Mouse (Mus musculus) heart, postnatal 0 days (tissue): Measurements from ENCODE around the gene Lrrc63. TPM values are rescaled to one million over a fixed set of nuclear protein-coding genes. Genes with fewer than 3 reads are reported as not detected.

Source experiments
- ATAC-seq: fragments of 200-750 bp; cut with Nextera tagmentation; 2 replicates; pipeline ENCODE4 v1.8.0; 2017; ENCODE audit warnings: low read depth, moderate number of reproducible peaks, moderate library complexity; ENCODE audit not compliant: insufficient read depth
- DNase-seq: peaks from one replicate; pipeline ENCODE4 v3.0.0-alpha.2; 2016; ENCODE audit warnings: low spot score
- H3K27ac ChIP-seq: fragments of 300-500 bp; sonication (generic); 2 replicates; pipeline ENCODE4 v1.5.1; 2014; ENCODE audit warnings: low read depth, mild to moderate bottlenecking
- H3K27me3 ChIP-seq: fragments of 300-500 bp; sonication (generic); 2 replicates; pipeline ENCODE4 v1.6.1; 2014; ENCODE audit warnings: low read length, mixed read lengths; ENCODE audit not compliant: control insufficient read depth, insufficient read depth
- H3K36me3 ChIP-seq: fragments of 300-500 bp; sonication (generic); replicated peaks from 2 replicates; pipeline ENCODE4 v1.6.1; 2014; ENCODE audit warnings: low read length, mixed read lengths; ENCODE audit not compliant: control insufficient read depth, insufficient read depth
- H3K4me1 ChIP-seq: fragments of 300-500 bp; sonication (generic); 2 replicates; pipeline ENCODE4 v1.6.1; 2014; ENCODE audit warnings: antibody characterized with exemption; ENCODE audit not compliant: control insufficient read depth, insufficient read depth
- H3K4me2 ChIP-seq: fragments of 300-500 bp; sonication (generic); 2 replicates; pipeline ENCODE4 v1.6.1; 2014; ENCODE audit warnings: low read depth, mild to moderate bottlenecking, low read length, moderate library complexity
- H3K4me3 ChIP-seq: fragments of 300-500 bp; sonication (generic); 2 replicates; pipeline ENCODE4 v1.5.1; 2014; ENCODE audit warnings: low read depth, low read length
- H3K9ac ChIP-seq: fragments of 300-500 bp; sonication (generic); replicated peaks from 2 replicates; pipeline ENCODE4 v1.6.1; 2014; ENCODE audit warnings: low read depth, low read length, mixed read lengths
- H3K9me3 ChIP-seq: fragments of 300-500 bp; sonication (generic); replicated peaks from 2 replicates; pipeline ENCODE4 v1.6.1; 2016; ENCODE audit warnings: low read length; ENCODE audit not compliant: control insufficient read depth
- CTCF ChIP-seq: IDR thresholded peaks from 2 replicates; pipeline ENCODE4 v1.5.1; 2016; ENCODE audit warnings: antibody characterized with exemption, control low read depth, low read depth
- EP300 ChIP-seq: IDR thresholded peaks from 2 replicates; pipeline ENCODE4 v1.6.1; 2016; ENCODE audit warnings: antibody characterized with exemption, low read depth
- WGBS: fragments of 180-500 bp; shearing (Covaris S2); extraction: QIAGEN DNeasy Blood & Tissue Kit; methylation state at CpG from one replicate; pipeline ENCODE4 v1.1.7; 2014; 5-methylcytosine and 5-hydroxymethylcytosine counted together
- polyA plus RNA-seq: library from polyadenylated mRNA; unstranded; fragments of >200 nt; fragmentation: Nextera tagmentation; extraction: Ambion mirVana; gene quantifications from 2 replicates; pipeline ENCODE4 v1.2.1, GENCODE M21; 2015
- total RNA-seq: library from RNA; depleted of rRNA; stranded (reverse); fragments of >200 nt; gene quantifications from 2 replicates; pipeline ENCODE4 v1.2.3, GENCODE M21; 2014; ENCODE audit warnings: low replicate concordance; rRNA removed

The Lrrc63 gene
- total RNA-seq (not detected in 2 replicates), polyA plus RNA-seq (not detected in 2 replicates)

GRCm38 (mm10) chr14:75130501-75131318 is at the start of gene Lrrc63, which contains the start of gene Lcp1:
Gene Lrrc63, minus strand, starts transcription at chr14:75130881.
Gene Lcp1, plus strand, starts transcription at chr14:75131101.
- TF ChIP-seq EP300 (no peak), CTCF (no peak)
- H3K36me3 ChIP-seq: no peaks in the 10 kb centered on the region
- H3K27ac ChIP-seq: peak within 1 kb of the TSS; percentile 43
- no peaks in the 10 kb centered on the region for H3K4me1 ChIP-seq
- peak; percentile 93 for ATAC-seq
- H3K4me2 ChIP-seq: peak within 1 kb of the TSS; percentile 95
- peak within 1 kb of the TSS; percentile 48; the same call in 1 of the 2 replicates for H3K9ac ChIP-seq
- H3K27me3 ChIP-seq: no peaks in the 10 kb centered on the region
- H3K4me3 ChIP-seq: peak within 1 kb of the TSS; percentile 57
- no peaks in the 10 kb centered on the region for H3K9me3 ChIP-seq
- DNase-seq: peak; percentile 65
- WGBS: under 1% methylated on average over 37 of the region's 42 CpGs

GRCm38 (mm10) chr14:75179255-75179963 is 48.7 kb upstream of the Lrrc63 start:
- no peak for DNase-seq
- peak overlapping the region; percentile 68; the same call in 1 of the 2 replicates for H3K27ac ChIP-seq

GRCm38 (mm10) chr14:75178801-75179211 is 48.1 kb upstream of the Lrrc63 start:
- ATAC-seq (no peak), DNase-seq (no peak)
- H3K27me3 ChIP-seq: no peaks in the 10 kb centered on the region
- H3K4me1 ChIP-seq: peaks cover 6% of the 10 kb centered on the region; the same call in 1 of the 2 replicates
- H3K27ac ChIP-seq: peak overlapping the region; percentile 68; the same call in 1 of the 2 replicates
- no peak overlapping the region; the same call in 1 of the 2 replicates for H3K9ac ChIP-seq
- TF ChIP-seq EP300 (no peak), CTCF (no peak)
- no peaks in the 10 kb centered on the region for H3K36me3 ChIP-seq
- no peaks in the 10 kb centered on the region for H3K9me3 ChIP-seq
- WGBS: 56% methylated on average over 10 of the region's 10 CpGs
- H3K4me2 ChIP-seq: peak overlapping the region; percentile 46
- H3K4me3 ChIP-seq: peak overlapping the region; percentile 12; the same call in 1 of the 2 replicates

More at GRCm38 (mm10) chr14:75179255-75179963, 48.7 kb upstream of the Lrrc63 start:
- 77% methylated on average over 20 of the region's 20 CpGs for WGBS
- no peak for TF ChIP-seq EP300
- no peak for TF ChIP-seq CTCF
- Histone ChIP-seq H3K4me3 (peak overlapping the region; percentile 12; the same call in 1 of the 2 replicates), H3K9ac (no peak overlapping the region; the same call in 1 of the 2 replicates), H3K4me1 (peaks cover 6% of the 10 kb centered on the region; the same call in 1 of the 2 replicates), H3K27me3 (no peaks in the 10 kb centered on the region), H3K4me2 (peak overlapping the region; percentile 46), H3K9me3 (no peaks in the 10 kb centered on the region), H3K36me3 (no peaks in the 10 kb centered on the region)
- ATAC-seq: no peak

DNA sequence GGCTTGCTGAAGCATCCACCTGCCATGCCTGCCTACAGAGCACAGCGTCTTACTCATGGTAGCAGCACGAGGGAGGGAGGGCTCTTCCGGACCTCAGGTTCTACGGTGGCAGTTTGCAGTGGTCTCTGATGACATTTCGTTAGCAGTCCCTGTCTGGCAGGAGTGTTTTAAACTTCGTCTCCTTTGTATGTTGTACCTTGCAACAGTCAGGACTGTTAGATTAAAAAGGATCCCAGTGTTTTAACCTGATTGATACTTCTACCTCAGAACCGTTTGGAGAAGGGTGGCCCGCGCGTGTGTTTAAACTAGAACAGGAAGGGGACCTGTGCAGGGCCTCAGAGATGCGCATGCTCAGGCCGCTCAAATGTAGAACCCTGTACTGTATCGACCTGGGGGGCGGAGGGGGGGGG is 47.7 kb upstream of the Lrrc63 start:
- peak overlapping the region; percentile 68; the same call in 1 of the 2 replicates for H3K27ac ChIP-seq
- H3K27me3 ChIP-seq: no peaks in the 10 kb centered on the region
- H3K4me1 ChIP-seq: peaks cover 6% of the 10 kb centered on the region; the same call in 1 of the 2 replicates
- WGBS: 80% methylated on average over 14 of the region's 14 CpGs
- H3K4me3 ChIP-seq: peak overlapping the region; percentile 12; the same call in 1 of the 2 replicates
- H3K36me3 ChIP-seq: no peaks in the 10 kb centered on the region
- DNase-seq: no peak
- H3K4me2 ChIP-seq: peak overlapping the region; percentile 46; the same call in 1 of the 2 replicates
- no peak for TF ChIP-seq EP300
- no peak for TF ChIP-seq CTCF
- ATAC-seq: no peak
- H3K9ac ChIP-seq: no peak overlapping the region; the same call in 1 of the 2 replicates
- H3K9me3 ChIP-seq: no peaks in the 10 kb centered on the region

DNA sequence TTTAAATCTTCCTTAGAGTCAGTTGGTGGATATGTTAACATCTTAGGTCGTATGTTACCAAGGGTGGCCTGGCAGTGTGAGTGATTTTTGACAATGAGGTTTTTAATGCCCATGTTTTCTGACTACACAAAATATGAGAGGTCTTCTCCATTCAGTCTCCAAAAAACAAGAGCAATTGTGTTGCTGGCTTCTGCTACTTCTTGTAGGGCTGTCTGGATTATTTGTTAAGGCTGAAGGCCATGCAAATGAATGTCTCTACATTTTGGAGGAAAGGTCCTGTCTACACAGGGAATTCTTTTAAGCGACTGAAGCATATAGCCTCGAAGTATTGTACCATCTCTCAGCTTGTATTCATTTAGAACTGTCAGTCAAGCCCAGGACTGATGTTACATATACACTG is 46.7 kb upstream of the Lrrc63 start:
- no peak overlapping the region for H3K4me2 ChIP-seq
- no peak overlapping the region for H3K4me3 ChIP-seq
- no peaks in the 10 kb centered on the region for H3K27me3 ChIP-seq
- H3K9me3 ChIP-seq: no peaks in the 10 kb centered on the region
- H3K4me1 ChIP-seq: peaks cover 14% of the 10 kb centered on the region; the same call in 1 of the 2 replicates
- no peak overlapping the region for H3K9ac ChIP-seq
- TF ChIP-seq CTCF (no peak), EP300 (no peak)
- ATAC-seq (no peak), DNase-seq (no peak)
- WGBS: 83% methylated on average over 3 of the region's 3 CpGs
- H3K27ac ChIP-seq: peak overlapping the region; percentile 50; the same call in 1 of the 2 replicates
- no peaks in the 10 kb centered on the region for H3K36me3 ChIP-seq
